Mouse (Mus musculus): ENCODE results near the gene Mex3a.

GRCm38 (mm10) chr3:88538271-88539145 is 6.3 kb downstream of the Mex3a start:
- TF ChIP-seq CTCF (IDR thresholded peaks at IDR 0.05; ENCODE audit: low read depth) = no peak
- no peak for TF ChIP-seq EP300 (optimal IDR thresholded peaks at IDR 0.05)

Data from stomach, postnatal 0 days (tissue).